Mouse (Mus musculus) CH12.LX (cell line): Measurements from ENCODE around the gene Ccr4.

Experiments
- CTCF ChIP-seq, 2 experiments: IDR thresholded peaks in 1 of 2; conservative IDR thresholded peaks in 1 of 2; 2 replicates each; pipeline ENCODE4 v1.5.1; 2011 to 2012; ENCODE audit warnings: low read depth in 2 of 2, low read length in 2 of 2, improper control_type of control experiment in 1 of 2, inconsistent platforms in 1 of 2, mild to moderate bottlenecking in 1 of 2, moderate library complexity in 1 of 2
- E2F4 ChIP-seq: IDR thresholded peaks from 2 replicates; pipeline ENCODE4 v1.6.1; 2011; ENCODE audit warnings: low read depth, low read length, improper control_type of control experiment; ENCODE audit not compliant: insufficient replicate concordance
- EP300 ChIP-seq: IDR thresholded peaks from 2 replicates; pipeline ENCODE4 v1.6.1; 2011; ENCODE audit warnings: low read length, improper control_type of control experiment
- MEF2A ChIP-seq: IDR thresholded peaks from 2 replicates; pipeline ENCODE4 v1.6.1; 2014; ENCODE audit warnings: low read depth, mild to moderate bottlenecking, inconsistent platforms, low read length, improper control_type of control experiment, borderline replicate concordance
- POLR2A ChIP-seq: IDR thresholded peaks from 2 replicates; pipeline ENCODE4 v1.6.1; 2011; ENCODE audit warnings: low read depth, mild to moderate bottlenecking, improper control_type of control experiment, low read length
- TBP ChIP-seq: conservative IDR thresholded peaks from 2 replicates; pipeline ENCODE4 v1.6.1; 2011; ENCODE audit warnings: low read depth, low read length, improper control_type of control experiment
- TCF12 ChIP-seq: IDR thresholded peaks from 2 replicates; pipeline ENCODE4 v1.6.1; 2014; ENCODE audit warnings: low read depth, mild to moderate bottlenecking, inconsistent platforms, low read length, improper control_type of control experiment
- UBTF ChIP-seq: IDR thresholded peaks from 2 replicates; pipeline ENCODE4 v1.6.1; 2012; ENCODE audit warnings: low read depth, mild to moderate bottlenecking, inconsistent platforms, low read length, improper control_type of control experiment, moderate library complexity
- USF1 ChIP-seq: IDR thresholded peaks from 2 replicates; pipeline ENCODE4 v1.6.1; 2014; ENCODE audit warnings: low read depth, mild to moderate bottlenecking, inconsistent platforms, low read length, improper control_type of control experiment
- ZKSCAN1 ChIP-seq: IDR thresholded peaks from 2 replicates; pipeline ENCODE4 v1.6.1; 2012; ENCODE audit warnings: low read depth, inconsistent platforms, low read length, improper control_type of control experiment, borderline replicate concordance

- TF ChIP-seq CTCF (conservative IDR thresholded peaks at IDR 0.05 in 1 of 2, IDR thresholded peaks at IDR 0.05 in 1 of 2; ENCODE audit: low read depth in 2 of 2, low read length in 2 of 2) = peak in 1 of 2 experiments; percentile 58; a peak in 3 of 4 replicates
- no peak for TF ChIP-seq EP300
- TF ChIP-seq USF1 = no peak
- TF ChIP-seq E2F4 = no peak
- no peak for TF ChIP-seq UBTF
- TF ChIP-seq TCF12 = no peak
- TF ChIP-seq ZKSCAN1 = no peak
- no peak for TF ChIP-seq MEF2A
- no peak for TF ChIP-seq POLR2A
- TF ChIP-seq TBP = no peak
Observed at GRCm38 (mm10) chr9:114522041-114522440, 17.3 kb upstream of the Ccr4 start.
